Mouse (Mus musculus) lung, embryonic 15.5 days (tissue): ENCODE measurements around the gene Wdr13. TPM values are rescaled to one million over a fixed set of nuclear protein-coding genes. Genes with fewer than 3 reads are reported as not detected.

Experiments used
- ATAC-seq: fragments of 200-750 bp; cut with Nextera tagmentation; 2 replicates; pipeline ENCODE4 v1.8.0; 2017; ENCODE audit warnings: moderate number of reproducible peaks, borderline replicate concordance; ENCODE audit not compliant: low FRiP score, low TSS enrichment; ENCODE audit errors: extremely low read depth
- H3K27ac ChIP-seq: fragments of 300-500 bp; sonication (generic); 2 replicates; pipeline ENCODE4 v1.5.1; 2015; ENCODE audit warnings: moderate library complexity, mild to moderate bottlenecking, inconsistent platforms
- H3K27me3 ChIP-seq: fragments of 300-500 bp; sonication (generic); 2 replicates; pipeline ENCODE4 v1.6.1; 2015; ENCODE audit warnings: inconsistent platforms
- H3K36me3 ChIP-seq: fragments of 300-500 bp; sonication (generic); 2 replicates; pipeline ENCODE4 v1.6.1; 2015; ENCODE audit warnings: inconsistent platforms
- H3K4me1 ChIP-seq: fragments of 300-500 bp; sonication (generic); 2 replicates; pipeline ENCODE4 v1.6.1; 2015; ENCODE audit warnings: inconsistent platforms
- H3K4me2 ChIP-seq: fragments of 300-500 bp; sonication (generic); 2 replicates; pipeline ENCODE4 v1.6.1; 2015; ENCODE audit warnings: inconsistent platforms, mild to moderate bottlenecking, moderate library complexity
- H3K4me3 ChIP-seq: fragments of 300-500 bp; sonication (generic); 2 replicates; pipeline ENCODE4 v1.5.1; 2015; ENCODE audit warnings: mild to moderate bottlenecking, inconsistent platforms
- H3K9ac ChIP-seq: fragments of 300-500 bp; sonication (generic); 2 replicates; pipeline ENCODE4 v1.6.1; 2015; ENCODE audit warnings: inconsistent platforms
- H3K9me3 ChIP-seq: fragments of 300-500 bp; sonication (generic); 2 replicates; pipeline ENCODE4 v1.6.1; 2016; ENCODE audit warnings: inconsistent platforms
- WGBS: fragments of 180-500 bp; shearing (Covaris S2); methylation state at CpG from one replicate; pipeline ENCODE4 v1.1.7; 2015; 5-methylcytosine and 5-hydroxymethylcytosine counted together
- polyA plus RNA-seq: library from polyadenylated mRNA; unstranded; fragments of >200 nt; fragmentation: Nextera tagmentation; extraction: Ambion mirVana; gene quantifications from 2 replicates; pipeline ENCODE4 v1.2.1, GENCODE M21; 2015

Wdr13 gene
- polyA plus RNA-seq, 1 experiment from 2014 or later, result 24.2 TPM

- 0 out of 2 replicates have a peak, but pooled peaks cover 4% of the 10 kb centered on the region for H3K4me1 ChIP-seq
- WGBS, result 20% methylated on average over 39 of the region's 46 CpGs
These were observed 58.2 kb downstream of the Wdr13 start, which contains the start of gene Suv39h1 for GRCm38 (mm10) chrX:8074430-8075014. Gene Suv39h1 (minus strand): TSS chrX:8074760.

GRCm38 (mm10) chrX:8073881-8074429 lies 58.7 kb downstream of the Wdr13 start:
- Histone ChIP-seq H3K27me3 (no peaks in the 10 kb centered on the region), H3K27ac (peak overlapping the region; percentile 94), H3K36me3 (peaks cover 21% of the 10 kb centered on the region; the same call in 1 of the 2 replicates), H3K4me3 (peak overlapping the region; percentile 63), H3K4me1 (0 out of 2 replicates have a peak, but pooled peaks cover 4% of the 10 kb centered on the region), H3K9ac (peak overlapping the region; percentile 60), H3K9me3 (no peaks in the 10 kb centered on the region), H3K4me2 (peak overlapping the region; percentile 49)
- WGBS, result 17% methylated on average over 45 of the region's 64 CpGs
- no peak; the same call in 1 of the 2 replicates for ATAC-seq

More at GRCm38 (mm10) chrX:8074430-8075014, 58.2 kb downstream of the Wdr13 start, which contains the start of gene Suv39h1:
- peaks cover 16% of the 10 kb centered on the region; the same call in 1 of the 2 replicates for H3K36me3 ChIP-seq
- peak within 1 kb of the TSS; percentile 58 for H3K4me2 ChIP-seq
- H3K27me3 ChIP-seq, result no peaks in the 10 kb centered on the region
- H3K27ac ChIP-seq, result peak within 1 kb of the TSS; percentile 94
- H3K9ac ChIP-seq, result peak within 1 kb of the TSS; percentile 60
- peak within 1 kb of the TSS; percentile 63 for H3K4me3 ChIP-seq
- peak; percentile 98 for ATAC-seq
- H3K9me3 ChIP-seq, result no peaks in the 10 kb centered on the region

Other genes with a start within 250 kb of the Wdr13 start
- gene Slc35a2, start 248.9 kb downstream of the Wdr13 start, polyA plus RNA-seq, result 37.6 and 38.6 TPM in 2 replicates
- gene Pqbp1, start 233.6 kb downstream of the Wdr13 start, polyA plus RNA-seq, result 114 and 115 TPM in 2 replicates
- gene Timm17b, start 233.5 kb downstream of the Wdr13 start, polyA plus RNA-seq, result 155 TPM in 2 replicates
- not detected in 2 replicates for gene Gm10491, start 225.1 kb downstream of the Wdr13 start, polyA plus RNA-seq
- gene Gm10490, start 223.3 kb downstream of the Wdr13 start, polyA plus RNA-seq, result not detected in 2 replicates
- gene Pcsk1n, start 213.1 kb downstream of the Wdr13 start, polyA plus RNA-seq, result 0.86 and 1.9 TPM in 2 replicates
- gene Eras, start 204.3 kb downstream of the Wdr13 start, polyA plus RNA-seq, result not detected in 2 replicates
- 24.1 and 26.8 TPM in 2 replicates for gene Hdac6, start 185.0 kb downstream of the Wdr13 start, polyA plus RNA-seq
- 1.4 and 1.9 TPM in 2 replicates for gene Gata1, start 154.8 kb downstream of the Wdr13 start, polyA plus RNA-seq
- gene Glod5, start 114.4 kb downstream of the Wdr13 start, polyA plus RNA-seq, result not detected in 2 replicates
- 67.2 and 68.0 TPM in 2 replicates for gene Suv39h1, start 58.1 kb downstream of the Wdr13 start, polyA plus RNA-seq
- gene Was, start 42.4 kb downstream of the Wdr13 start, polyA plus RNA-seq, result 0.26 and 0.62 TPM in 2 replicates
- 508 and 532 TPM in 2 replicates for gene Rbm3, start 13.0 kb upstream of the Wdr13 start, polyA plus RNA-seq
- gene Tbc1d25, start 43.3 kb upstream of the Wdr13 start, polyA plus RNA-seq, result 12.8 and 14.8 TPM in 2 replicates
- gene Ebp, start 60.6 kb upstream of the Wdr13 start, polyA plus RNA-seq, result 33.8 and 41.1 TPM in 2 replicates
- 10.2 and 11.6 TPM in 2 replicates for gene Porcn, start 73.6 kb upstream of the Wdr13 start, polyA plus RNA-seq
- gene Ftsj1, start 119.5 kb upstream of the Wdr13 start, polyA plus RNA-seq, result 52.8 and 53.0 TPM in 2 replicates
- 90.1 and 98.9 TPM in 2 replicates for gene Slc38a5, start 138.2 kb upstream of the Wdr13 start, polyA plus RNA-seq
- gene Ssxb10, start 194.5 kb upstream of the Wdr13 start, polyA plus RNA-seq, result not detected in 2 replicates
- gene Ssxb9, start 234.1 kb upstream of the Wdr13 start, polyA plus RNA-seq, result not detected in 2 replicates